Mouse (Mus musculus) spleen, adult 2 months (tissue): ENCODE results near the gene Notch2.

ENCODE experiments used
- CTCF ChIP-seq: fragments of 200-500 bp; IDR thresholded peaks from 2 replicates; pipeline ENCODE4 v1.5.1; 2011; ENCODE audit warnings: mild to moderate bottlenecking, inconsistent platforms; ENCODE audit not compliant: insufficient read depth, insufficient read length, insufficient replicate concordance; ENCODE audit errors: extremely low read depth
- POLR2A ChIP-seq: fragments of 200-500 bp; IDR thresholded peaks from 2 replicates; pipeline ENCODE4 v1.6.1; 2011; ENCODE audit warnings: low read depth, low read length, inconsistent platforms

- TF ChIP-seq POLR2A (no peak), CTCF (no peak)
These were observed 119.3 kb downstream of the Notch2 start for GRCm38 (mm10) chr3:98132636-98133035.
